Mouse (Mus musculus): ENCODE measurements around the gene Rbbp5. TPM values are rescaled to one million over a fixed set of nuclear protein-coding genes. Genes with fewer than 3 reads are reported as not detected.

Gene Rbbp5
- total RNA-seq, 2 experiments from 2014 or later, result 64.0 to 71.1 TPM

DNA sequence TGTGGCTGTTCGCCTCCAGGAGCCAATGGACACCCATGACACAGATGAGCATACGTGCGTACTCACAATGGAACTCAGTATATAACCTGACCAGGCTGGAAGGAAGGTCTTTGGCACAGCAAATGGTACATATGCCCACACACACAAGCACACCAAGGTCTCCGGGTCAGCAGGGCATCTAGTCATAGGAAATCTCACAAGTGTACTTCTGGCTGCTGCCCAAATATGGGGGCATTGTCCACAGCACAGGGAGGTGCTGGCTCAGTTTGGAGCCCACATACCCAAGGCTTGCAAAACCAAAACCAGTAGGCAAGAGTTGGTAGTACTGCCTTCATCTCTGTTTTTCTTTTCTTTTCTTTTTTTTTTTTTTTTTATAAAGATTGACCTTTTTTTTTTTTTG is 58.4 kb downstream of the Rbbp5 start:
- DNase-seq (ENCODE audit: low spot score in 2 of 2), result no peak
- TF ChIP-seq CTCF (conservative IDR thresholded peaks at IDR 0.05), result no peak

DNA sequence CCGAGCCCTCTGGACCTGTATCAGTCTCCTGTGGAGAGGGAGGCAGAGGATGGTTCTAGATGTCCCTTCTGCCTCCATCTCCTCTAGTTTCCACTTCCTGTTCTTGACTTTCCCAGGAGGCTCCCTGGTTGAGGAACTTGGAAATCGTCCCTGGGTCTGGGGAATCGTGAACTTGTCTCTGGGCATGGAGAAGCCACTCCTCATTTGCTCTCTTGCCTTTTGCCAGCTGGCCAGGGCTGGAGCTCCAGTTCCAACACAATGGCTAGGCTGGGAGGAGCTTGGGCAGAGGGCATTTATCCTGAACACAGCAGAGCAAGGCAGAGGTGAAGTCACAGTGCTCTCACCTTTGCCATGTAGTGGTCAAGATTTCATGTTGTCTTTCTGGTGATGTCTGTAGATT is 59.3 kb downstream of the Rbbp5 start:
- DNase-seq (ENCODE audit: low spot score in 2 of 2), result no peak
- H3K27ac ChIP-seq, result peak overlapping the region; percentile 39; the same call in 1 of the 2 replicates
- no peak overlapping the region for H3K4me3 ChIP-seq
- no peak for TF ChIP-seq CTCF (conservative IDR thresholded peaks at IDR 0.05)

More for the DNA sequence above, 58.4 kb downstream of the Rbbp5 start:
- no peak overlapping the region for H3K4me3 ChIP-seq
- no peak overlapping the region for H3K27ac ChIP-seq

DNA sequence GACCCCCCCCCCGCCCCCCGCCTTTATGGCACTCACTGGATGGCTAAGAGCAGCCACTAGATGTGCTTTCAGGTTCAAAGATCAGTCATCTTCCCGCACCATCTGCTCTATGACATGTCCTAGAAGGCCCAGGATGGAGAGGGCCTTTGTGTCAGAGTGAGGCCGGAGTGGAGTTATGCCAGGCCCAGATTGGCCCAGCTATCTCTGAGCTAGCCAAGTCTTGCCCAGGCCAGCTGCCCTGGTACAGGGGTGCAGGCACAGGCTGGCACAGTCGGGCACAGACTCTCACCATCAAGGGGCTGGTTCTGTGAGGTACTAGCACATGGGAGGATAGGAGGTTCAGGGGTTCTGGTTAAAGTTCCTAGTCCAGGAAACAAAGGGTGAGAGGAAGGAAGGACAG is 60.6 kb downstream of the Rbbp5 start:
- TF ChIP-seq CTCF (conservative IDR thresholded peaks at IDR 0.05), result no peak
- peak overlapping the region; percentile 81 for H3K27ac ChIP-seq

DNA sequence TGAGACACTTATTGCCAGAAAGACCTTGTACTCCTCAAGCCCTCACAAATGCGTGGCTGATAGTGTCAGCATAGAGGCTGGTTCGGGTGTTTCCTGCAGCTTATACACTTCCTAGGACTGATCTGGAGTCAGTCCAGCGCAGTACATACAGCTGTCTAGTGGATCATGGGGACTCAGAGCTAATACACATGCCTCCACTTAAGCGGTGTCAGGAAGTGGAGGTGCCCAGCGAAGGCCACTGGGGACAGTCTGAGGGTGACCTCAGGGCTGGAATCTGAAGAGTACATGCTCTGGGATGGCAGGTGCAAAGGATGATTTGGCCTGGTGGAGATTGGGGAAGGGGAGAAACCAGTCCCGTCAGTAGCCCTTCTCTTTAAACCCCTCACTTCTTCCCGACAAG is 63.5 kb downstream of the Rbbp5 start:
- Histone ChIP-seq H3K4me3 (peak overlapping the region; percentile 74; the same call in 1 of the 2 replicates), H3K27ac (peak overlapping the region; percentile 92)
- no peak for DNase-seq (ENCODE audit: low spot score in 2 of 2)
- TF ChIP-seq CTCF (conservative IDR thresholded peaks at IDR 0.05), result no peak

More for the DNA sequence above, 60.6 kb downstream of the Rbbp5 start:
- no peak overlapping the region for H3K4me3 ChIP-seq
- DNase-seq (ENCODE audit: low spot score in 2 of 2), result peak; percentile 39 to 41

DNA sequence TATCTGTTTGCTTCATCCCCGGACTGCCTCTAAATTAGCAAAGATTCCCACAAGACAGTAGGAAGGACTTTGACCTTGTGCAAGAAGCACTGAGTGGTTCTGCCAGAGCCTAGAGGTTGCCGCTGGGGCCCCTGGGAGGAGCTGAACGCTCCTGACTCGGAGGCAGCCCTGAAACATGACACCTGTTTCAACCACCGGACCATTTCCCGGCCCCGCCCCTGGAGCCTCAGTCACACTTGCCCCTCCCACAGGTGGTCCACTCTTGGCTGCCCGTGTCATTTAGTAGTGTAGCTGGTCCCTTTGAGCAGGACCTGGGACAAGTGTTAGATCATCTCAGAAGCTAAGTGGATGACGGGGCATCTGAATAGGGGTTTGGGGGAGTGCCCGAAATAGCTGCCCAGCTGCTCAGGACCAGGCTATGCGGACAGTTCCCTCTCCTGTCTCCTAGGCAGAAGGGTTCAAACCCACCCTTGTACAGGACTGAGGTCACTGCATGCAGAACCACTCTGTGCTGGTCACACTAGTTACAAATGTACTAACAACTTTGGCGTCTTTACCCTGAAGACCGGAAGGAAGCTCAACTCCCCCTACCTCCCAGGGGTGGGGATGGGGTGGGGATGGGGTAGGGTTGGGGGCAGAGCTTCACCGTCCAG is 64.1 kb downstream of the Rbbp5 start:
- no peak for DNase-seq (ENCODE audit: low spot score in 2 of 2)
- Histone ChIP-seq H3K4me3 (peak overlapping the region; percentile 74), H3K27ac (peak overlapping the region; percentile 92)
- no peak for TF ChIP-seq CTCF (conservative IDR thresholded peaks at IDR 0.05)

DNA sequence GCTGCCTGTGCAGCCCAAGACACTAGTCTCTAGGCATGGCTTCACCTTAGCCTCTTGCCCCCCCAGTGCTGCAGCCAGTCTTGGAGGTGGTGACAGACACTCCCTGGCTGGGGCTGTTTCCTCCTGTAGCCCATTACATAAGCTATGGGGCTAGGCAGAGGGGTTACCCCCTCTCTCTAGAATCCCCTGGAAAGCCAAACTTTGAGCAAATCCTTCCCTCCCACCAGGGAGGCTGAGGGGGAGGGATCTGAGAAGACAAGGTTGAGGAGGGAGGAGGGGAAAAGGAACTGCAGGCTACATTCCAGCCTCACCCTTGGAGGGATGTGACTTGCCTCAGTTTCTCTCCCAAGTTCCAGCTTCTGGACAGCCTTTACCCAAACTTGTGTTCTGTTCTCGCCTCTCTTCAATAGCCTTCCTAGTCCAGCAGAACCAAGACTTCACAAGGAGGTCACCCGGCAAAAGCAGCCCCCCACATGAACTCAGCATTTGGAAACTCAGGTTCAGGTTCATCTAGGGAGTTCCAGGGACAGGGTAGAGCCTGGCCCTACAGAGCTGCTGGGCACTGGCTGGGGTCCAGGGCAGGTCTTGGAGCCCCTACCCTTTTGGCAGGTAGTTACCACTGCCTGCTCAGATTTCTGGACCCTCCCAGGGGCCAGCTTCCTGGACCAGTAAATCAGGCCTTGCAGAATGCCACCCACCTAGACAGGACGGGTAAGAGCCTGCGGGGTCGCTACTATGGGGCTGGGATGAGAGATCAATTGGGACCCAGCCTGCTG is 64.8 kb downstream of the Rbbp5 start:
- peak overlapping the region; percentile 74 for H3K4me3 ChIP-seq
- DNase-seq (ENCODE audit: low spot score in 2 of 2), result no peak
- H3K27ac ChIP-seq, result peak overlapping the region; percentile 92
- no peak for TF ChIP-seq CTCF (conservative IDR thresholded peaks at IDR 0.05)

DNA sequence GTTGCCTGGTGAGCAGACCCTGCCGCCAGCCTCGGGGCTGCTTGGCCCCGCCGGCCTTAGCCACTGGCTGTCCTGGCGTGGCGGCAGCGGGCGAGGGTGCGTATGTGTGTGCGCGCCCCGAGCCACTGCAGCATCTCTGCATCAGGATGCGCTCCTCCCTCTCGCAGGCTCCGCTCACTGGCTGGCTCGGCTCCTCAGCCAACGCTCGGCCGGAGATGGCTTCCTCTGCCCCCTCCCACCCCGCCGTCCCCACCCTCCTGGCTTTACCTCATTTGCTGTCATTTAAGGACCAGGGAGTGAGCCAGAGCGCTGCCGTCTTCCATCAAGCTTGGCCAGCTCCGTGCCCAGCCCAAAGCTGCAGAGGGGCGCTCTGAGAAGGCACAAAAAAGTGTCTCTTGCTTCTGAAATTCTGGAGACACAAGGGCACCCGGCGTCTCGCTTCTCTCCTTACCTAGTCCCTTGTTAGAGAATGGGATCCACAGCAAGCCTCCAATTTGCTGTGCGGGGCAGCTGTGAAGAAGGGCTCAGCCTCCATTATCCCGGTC is 65.7 kb downstream of the Rbbp5 start, which contains the start of gene Cntn2:
TSS of gene Cntn2 (minus strand) at position 495 of the 545 bp plus-strand sequence.
- Histone ChIP-seq H3K4me3 (peak within 1 kb of the TSS; percentile 74), H3K27ac (peak within 1 kb of the TSS; percentile 92)
- DNase-seq (ENCODE audit: low spot score in 2 of 2), result peak; percentile 64 to 78
- TF ChIP-seq CTCF (conservative IDR thresholded peaks at IDR 0.05), result no peak

DNA sequence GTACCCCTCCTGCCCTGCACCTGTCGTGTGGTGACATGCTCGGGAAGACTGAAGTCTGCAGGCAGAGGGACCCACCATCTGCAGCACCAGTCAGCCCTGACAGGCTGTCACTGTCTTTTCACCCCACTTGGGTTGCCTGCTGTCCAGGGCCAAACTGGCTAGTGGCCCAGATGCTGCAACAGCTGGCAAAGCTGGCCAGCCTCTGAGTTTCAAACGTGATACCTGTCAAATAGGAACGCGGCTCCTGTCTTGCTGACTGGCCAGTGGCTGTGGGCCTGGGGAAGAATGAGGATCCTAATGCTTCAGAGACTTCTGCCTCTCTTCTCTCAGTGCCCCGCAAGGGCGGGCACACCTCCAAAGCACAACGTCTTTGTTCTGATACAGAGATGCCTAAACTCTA is 66.6 kb downstream of the Rbbp5 start:
- no peak for TF ChIP-seq CTCF (conservative IDR thresholded peaks at IDR 0.05)
- Histone ChIP-seq H3K4me3 (no peak overlapping the region), H3K27ac (peak overlapping the region; percentile 92; the same call in 1 of the 2 replicates)
- no peak for DNase-seq (ENCODE audit: low spot score in 2 of 2)

Other genes with a start within 250 kb of the Rbbp5 start
- gene Gm10188, start 247.6 kb upstream of the Rbbp5 start, total RNA-seq (2021), result not detected
- gene Klhdc8a, start 178.7 kb upstream of the Rbbp5 start, total RNA-seq (2021), result 1 to 10 TPM; 4.0 to 4.3 TPM
- 1 to 10 TPM in 1 of 2 experiments, under 1 TPM in 1; 0.76 to 1.7 TPM for gene Nuak2, start 161.2 kb upstream of the Rbbp5 start, total RNA-seq (2021)
- gene Tmcc2, start 86.1 kb upstream of the Rbbp5 start, total RNA-seq (2021), result 100 to 1,000 TPM; 242 to 256 TPM
- gene Dstyk, start 59.8 kb upstream of the Rbbp5 start, total RNA-seq (2021), result 10 to 100 TPM; 49.0 to 50.2 TPM
- 1 to 10 TPM; 6.3 to 6.4 TPM for gene Tmem81, start 28.9 kb downstream of the Rbbp5 start, total RNA-seq (2021)
- gene Cntn2, start 65.9 kb downstream of the Rbbp5 start, total RNA-seq (2021), result 10 to 100 TPM; 71.8 to 73.9 TPM